15 mouse cellular contexts compared by ENCODE assay signal in genomic region chr9:56504511-56504910, GRCm38 (mm10).
A peak's percentile ranks its signal among the peaks of the same experiment; 100 is the strongest.
DNase-seq lines count a peak whose midpoint lies in the region; ATAC-seq lines count a peak whose summit lies in the region.
"Had no signal": no experiment of that assay in that cellular context is flagged by ENCODE, and none has a peak within 500 bp of the region (broad histone marks: within the 10 kb centered on the region; RNA-seq: fewer than 3 reads in every experiment).

No protein-coding gene starts in this region.

- H3K4me1 ChIP-seq in kidney, embryonic 15.5 days, result peaks cover 92% of the 10 kb centered on the region
- peaks cover 43% of the 10 kb centered on the region for H3K4me1 ChIP-seq in brown adipose tissue, adult 24 weeks (ENCODE audit: control insufficient read depth, insufficient read depth, insufficient read length, low read length)
- H3K4me1 ChIP-seq in intestine, embryonic 16.5 days (ENCODE audit: control insufficient read depth, insufficient read depth, low read length), result peaks cover 42% of the 10 kb centered on the region

- peak overlapping the region; percentile 98 for H3K27ac ChIP-seq in kidney, embryonic 15.5 days
- peak overlapping the region; percentile 80 for H3K27ac ChIP-seq in brown adipose tissue, adult 24 weeks (replicated peaks; ENCODE audit: low read depth, low read length)
- 0 out of 2 replicates have a peak overlapping the region, but pooled peaks have one; percentile 46 for H3K27ac ChIP-seq in intestine, embryonic 16.5 days (ENCODE audit: low read length)
- H3K27ac ChIP-seq: forebrain, embryonic 15.5 days; liver, embryonic 14.5 days had no signal

- no peak overlapping the region for H3K9ac ChIP-seq in kidney, embryonic 15.5 days
- H3K9ac ChIP-seq in intestine, embryonic 16.5 days (ENCODE audit: low read depth, low read length), result no peak overlapping the region
- H3K9ac ChIP-seq: forebrain, embryonic 15.5 days; liver, embryonic 14.5 days had no signal

- ATAC-seq in kidney, embryonic 15.5 days (replicated peaks; ENCODE audit: low FRiP score), result no peak
- ATAC-seq in intestine, embryonic 16.5 days, result no peak
- ATAC-seq: forebrain, embryonic 15.5 days had no signal

- no peaks in the 10 kb centered on the region for H3K36me3 ChIP-seq in kidney, embryonic 15.5 days
- H3K36me3 ChIP-seq in intestine, embryonic 16.5 days (ENCODE audit: control insufficient read depth, insufficient read depth, low read length), result no peaks in the 10 kb centered on the region
- H3K36me3 ChIP-seq: forebrain, embryonic 15.5 days; G1E had no signal

- H3K9me3 ChIP-seq in kidney, embryonic 15.5 days (replicated peaks), result no peaks in the 10 kb centered on the region
- no peaks in the 10 kb centered on the region for H3K9me3 ChIP-seq in intestine, embryonic 16.5 days (ENCODE audit: control insufficient read depth, low read length)
- H3K9me3 ChIP-seq: forebrain, embryonic 15.5 days; G1E had no signal

- no peak overlapping the region for H3K4me3 ChIP-seq in kidney, embryonic 15.5 days (replicated peaks)
- no peak overlapping the region for H3K4me3 ChIP-seq in brown adipose tissue, adult 24 weeks (ENCODE audit: insufficient read depth, low read depth, low read length)
- no peak overlapping the region for H3K4me3 ChIP-seq in intestine, embryonic 16.5 days (ENCODE audit: low read length)
- H3K4me3 ChIP-seq: forebrain, embryonic 15.5 days had no signal

- H3K27me3 ChIP-seq in kidney, embryonic 15.5 days, result no peaks in the 10 kb centered on the region
- H3K27me3 ChIP-seq in intestine, embryonic 16.5 days (replicated peaks; ENCODE audit: control insufficient read depth, insufficient read depth, low read length), result no peaks in the 10 kb centered on the region
- H3K27me3 ChIP-seq: forebrain, embryonic 15.5 days had no signal

- 0 out of 2 replicates have a peak overlapping the region, but pooled peaks have one; percentile 5 for H3K4me2 ChIP-seq in kidney, embryonic 15.5 days
- no peak overlapping the region for H3K4me2 ChIP-seq in intestine, embryonic 16.5 days (ENCODE audit: low read depth, low read length)
- H3K4me2 ChIP-seq: forebrain, embryonic 15.5 days; midbrain, embryonic 11.5 days had no signal

- WGBS in kidney, embryonic 15.5 days, result 43% methylated on average over 5 of the region's 5 CpGs
- 74% methylated on average over 5 of the region's 5 CpGs for WGBS in intestine, embryonic 16.5 days

- peak; percentile 91 for DNase-seq in heart, adult 11 months
- DNase-seq in heart, adult 9 months (ENCODE audit: low spot score in 2 of 2), result no peak
- DNase-seq in kidney, adult 18-20 months, result no peak
- no peak for DNase-seq in ovary, postnatal 36 days (ENCODE audit: low spot score)
- DNase-seq in frontal cortex, postnatal 10 days (ENCODE audit: low spot score in 2 of 2), result no peak
- DNase-seq: cerebellum, adult 18-20 months; retina, postnatal 1 day; thymus, postnatal 25 days had no signal

Comparison
In these comparisons a context has a peak if more than half of its experiments do, and no peak if none do; other contexts are left out.
1. H3K27ac ChIP-seq: peak in every context shown above with its lines; median percentile 98 in kidney, embryonic 15.5 days; 80 in brown adipose tissue, adult 24 weeks; 46 in intestine, embryonic 16.5 days.